Mouse (Mus musculus) heart, embryonic 16.5 days (tissue): ENCODE results near the gene Slc2a4. TPM values are rescaled to one million over a fixed set of nuclear protein-coding genes. Genes with fewer than 3 reads are reported as not detected.

Source experiments
- ATAC-seq: fragments of 200-750 bp; cut with Nextera tagmentation; replicated peaks from 2 replicates; pipeline ENCODE4 v1.8.0; 2017; ENCODE audit warnings: moderate number of reproducible peaks; ENCODE audit not compliant: insufficient read depth, low FRiP score; ENCODE audit errors: extremely low read depth
- H3K27ac ChIP-seq: fragments of 300-500 bp; sonication (generic); 2 replicates; pipeline ENCODE4 v1.5.1; 2014; ENCODE audit warnings: mild to moderate bottlenecking, low read length, control low read depth, moderate library complexity
- H3K27me3 ChIP-seq: fragments of 300-500 bp; sonication (generic); 2 replicates; pipeline ENCODE4 v1.6.1; 2014; ENCODE audit warnings: low read length, mixed read lengths; ENCODE audit not compliant: control insufficient read depth, insufficient read depth
- H3K36me3 ChIP-seq: fragments of 300-500 bp; sonication (generic); 2 replicates; pipeline ENCODE4 v1.6.1; 2014; ENCODE audit not compliant: control insufficient read depth, insufficient read depth
- H3K4me1 ChIP-seq: fragments of 300-500 bp; sonication (generic); 2 replicates; pipeline ENCODE4 v1.6.1; 2014; ENCODE audit warnings: low read length, mixed read lengths; ENCODE audit not compliant: control insufficient read depth, insufficient read depth
- H3K4me2 ChIP-seq: fragments of 300-500 bp; sonication (generic); 2 replicates; pipeline ENCODE4 v1.6.1; 2014; ENCODE audit warnings: low read depth, mild to moderate bottlenecking, control low read depth, low read length
- H3K4me3 ChIP-seq: fragments of 300-500 bp; sonication (generic); 2 replicates; pipeline ENCODE4 v1.5.1; 2014; ENCODE audit warnings: mild to moderate bottlenecking, control low read depth, low read length
- H3K9ac ChIP-seq: fragments of 300-500 bp; sonication (generic); 2 replicates; pipeline ENCODE4 v1.6.1; 2014; ENCODE audit warnings: low read length, control low read depth
- H3K9me3 ChIP-seq: fragments of 300-500 bp; sonication (generic); replicated peaks from 2 replicates; pipeline ENCODE4 v1.6.1; 2016; ENCODE audit warnings: low read length; ENCODE audit not compliant: control insufficient read depth
- WGBS: fragments of 180-500 bp; shearing (Covaris S2); extraction: QIAGEN DNeasy Blood & Tissue Kit; methylation state at CpG from one replicate; pipeline ENCODE4 v1.1.7; 2014; 5-methylcytosine and 5-hydroxymethylcytosine counted together
- polyA plus RNA-seq: library from polyadenylated mRNA; unstranded; fragments of >200 nt; fragmentation: Nextera tagmentation; extraction: Ambion mirVana; gene quantifications from 2 replicates; pipeline ENCODE4 v1.2.1, GENCODE M21; 2015

Slc2a4 gene
- polyA plus RNA-seq, 1 experiment from 2014 or later, result 58.4 TPM

GRCm38 (mm10) chr11:69950807-69951459, 2.9 kb upstream of the Slc2a4 start:
- Histone ChIP-seq H3K4me3 (no peak overlapping the region), H3K36me3 (no peaks in the 10 kb centered on the region), H3K4me1 (peaks cover 14% of the 10 kb centered on the region), H3K27me3 (no peaks in the 10 kb centered on the region), H3K9ac (no peak overlapping the region), H3K27ac (no peak overlapping the region), H3K9me3 (no peaks in the 10 kb centered on the region), H3K4me2 (no peak overlapping the region)
- no peak for ATAC-seq
- 37% methylated on average over 4 of the region's 4 CpGs for WGBS

GRCm38 (mm10) chr11:69948763-69949150, 769 bp upstream of the Slc2a4 start:
- H3K9ac ChIP-seq, result peak overlapping the region; percentile 67
- H3K4me1 ChIP-seq, result peaks cover 14% of the 10 kb centered on the region
- WGBS, result 0% methylated on average over 14 of the region's 14 CpGs

GRCm38 (mm10) chr11:69947337-69948065, 487 bp downstream of the Slc2a4 start:
- H3K9me3 ChIP-seq, result no peaks in the 10 kb centered on the region
- peak; percentile 82 for ATAC-seq

More at GRCm38 (mm10) chr11:69948763-69949150, 769 bp upstream of the Slc2a4 start:
- H3K27ac ChIP-seq, result peak overlapping the region; percentile 97
- H3K27me3 ChIP-seq, result no peaks in the 10 kb centered on the region
- ATAC-seq, result peak; percentile 35
- peak overlapping the region; percentile 66 for H3K4me2 ChIP-seq
- H3K36me3 ChIP-seq, result peaks cover 16% of the 10 kb centered on the region
- peak overlapping the region; percentile 62 for H3K4me3 ChIP-seq
- H3K9me3 ChIP-seq, result no peaks in the 10 kb centered on the region

GRCm38 (mm10) chr11:69945997-69946891, 1.7 kb downstream of the Slc2a4 start:
- H3K27ac ChIP-seq, result peak overlapping the region; percentile 97
- no peak for ATAC-seq
- H3K4me2 ChIP-seq, result peak overlapping the region; percentile 66
- no peaks in the 10 kb centered on the region for H3K27me3 ChIP-seq
- no peaks in the 10 kb centered on the region for H3K9me3 ChIP-seq
- H3K4me1 ChIP-seq, result peaks cover 9% of the 10 kb centered on the region
- peaks cover 20% of the 10 kb centered on the region for H3K36me3 ChIP-seq
- H3K4me3 ChIP-seq, result peak overlapping the region; percentile 62
- 86% methylated on average over 18 of the region's 18 CpGs for WGBS
- H3K9ac ChIP-seq, result peak overlapping the region; percentile 70

More at GRCm38 (mm10) chr11:69947337-69948065, 487 bp downstream of the Slc2a4 start:
- peaks cover 9% of the 10 kb centered on the region for H3K4me1 ChIP-seq
- peak overlapping the region; percentile 97 for H3K27ac ChIP-seq
- H3K36me3 ChIP-seq, result peaks cover 20% of the 10 kb centered on the region
- H3K4me2 ChIP-seq, result peak overlapping the region; percentile 66
- H3K9ac ChIP-seq, result peak overlapping the region; percentile 70
- 6% methylated on average over 29 of the region's 29 CpGs for WGBS
- no peaks in the 10 kb centered on the region for H3K27me3 ChIP-seq
- H3K4me3 ChIP-seq, result peak overlapping the region; percentile 62

- Histone ChIP-seq H3K27ac (no peak overlapping the region), H3K4me3 (no peak overlapping the region), H3K27me3 (no peaks in the 10 kb centered on the region), H3K9ac (no peak overlapping the region), H3K4me1 (peaks cover 9% of the 10 kb centered on the region), H3K36me3 (peaks cover 20% of the 10 kb centered on the region), H3K9me3 (no peaks in the 10 kb centered on the region), H3K4me2 (no peak overlapping the region)
- no peak for ATAC-seq
- WGBS, result 71% methylated on average over 13 of the region's 13 CpGs
These were observed 2.8 kb downstream of the Slc2a4 start for GRCm38 (mm10) chr11:69945216-69945615.

GRCm38 (mm10) chr11:69940962-69941361, 7.0 kb downstream of the Slc2a4 start:
- no peak overlapping the region for H3K9ac ChIP-seq
- H3K27me3 ChIP-seq, result 0 out of 2 replicates have a peak, but pooled peaks cover 4% of the 10 kb centered on the region
- no peak overlapping the region for H3K27ac ChIP-seq
- H3K9me3 ChIP-seq, result no peaks in the 10 kb centered on the region
- H3K4me1 ChIP-seq, result peaks cover 22% of the 10 kb centered on the region
- peaks cover 20% of the 10 kb centered on the region for H3K36me3 ChIP-seq
- no peak overlapping the region for H3K4me2 ChIP-seq
- no peak overlapping the region for H3K4me3 ChIP-seq
- WGBS, result 62% methylated on average over 4 of the region's 4 CpGs
- ATAC-seq, result no peak

GRCm38 (mm10) chr11:69939731-69940130, 8.3 kb downstream of the Slc2a4 start:
- Histone ChIP-seq H3K4me1 (peaks cover 29% of the 10 kb centered on the region), H3K9ac (no peak overlapping the region), H3K4me2 (no peak overlapping the region), H3K36me3 (peaks cover 10% of the 10 kb centered on the region), H3K27me3 (0 out of 2 replicates have a peak, but pooled peaks cover 6% of the 10 kb centered on the region), H3K4me3 (no peak overlapping the region), H3K27ac (no peak overlapping the region), H3K9me3 (no peaks in the 10 kb centered on the region)
- WGBS, result 91% methylated on average over 17 of the region's 17 CpGs
- ATAC-seq, result no peak

DNA sequence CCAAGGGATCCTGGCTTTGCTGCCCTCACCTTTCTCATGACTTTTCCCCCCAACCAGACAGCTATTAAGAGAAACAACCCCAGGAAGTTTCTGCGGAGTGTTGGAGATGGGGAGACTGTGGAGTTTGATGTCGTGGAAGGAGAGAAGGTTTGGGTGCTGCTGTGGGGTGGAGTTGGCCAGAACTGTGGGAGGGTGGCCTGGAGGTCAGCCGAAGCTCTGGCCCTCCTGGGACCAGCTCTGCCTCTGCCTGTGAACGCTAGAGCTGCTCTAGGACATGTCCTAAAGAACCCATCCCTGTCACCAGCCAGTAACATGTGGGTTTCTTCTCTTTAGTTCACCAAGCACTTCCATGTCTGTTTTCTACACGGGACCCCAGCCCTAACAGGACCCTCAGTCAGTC, 8.8 kb downstream of the Slc2a4 start:
- no peaks in the 10 kb centered on the region for H3K9me3 ChIP-seq
- no peak overlapping the region for H3K9ac ChIP-seq
- peaks cover 5% of the 10 kb centered on the region for H3K36me3 ChIP-seq
- ATAC-seq, result no peak
- no peak overlapping the region for H3K4me2 ChIP-seq
- 0 out of 2 replicates have a peak, but pooled peaks cover 6% of the 10 kb centered on the region for H3K27me3 ChIP-seq
- 57% methylated on average over 5 of the region's 5 CpGs for WGBS
- H3K27ac ChIP-seq, result no peak overlapping the region
- peaks cover 33% of the 10 kb centered on the region for H3K4me1 ChIP-seq
- H3K4me3 ChIP-seq, result no peak overlapping the region
